27 mouse cellular contexts compared by ENCODE assay signal in the genomic region with DNA sequence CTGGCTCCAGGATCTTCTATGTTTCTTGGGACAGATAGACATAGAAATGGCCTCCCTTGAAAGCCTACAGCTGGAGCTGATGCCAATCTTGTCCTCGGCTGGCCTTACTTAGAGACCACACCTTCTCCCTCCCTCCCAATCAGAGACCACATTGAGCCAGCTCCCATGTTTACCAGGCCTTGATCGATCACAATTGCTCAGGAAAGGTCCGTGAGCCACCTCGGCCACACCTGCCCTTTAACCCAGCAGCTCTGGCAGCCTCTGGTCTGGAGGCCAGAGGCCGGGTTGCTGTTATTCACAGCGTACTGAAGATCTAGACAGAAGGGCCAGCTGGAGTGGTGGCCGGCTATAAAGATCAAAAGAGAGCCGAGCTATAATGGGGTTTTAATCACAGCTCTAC. TPM values are rescaled to one million over a fixed set of nuclear protein-coding genes. Genes with fewer than 3 reads are reported as not detected.
DNase-seq lines count a peak whose midpoint lies in the region; ATAC-seq and TF ChIP-seq lines count a peak whose summit lies in the region.
"Had no signal": no experiment of that assay in that cellular context is flagged by ENCODE, and none has a peak within 500 bp of the region (broad histone marks: within the 10 kb centered on the region; RNA-seq: fewer than 3 reads in every experiment).

No protein-coding gene starts in this region.

- H3K9me3 ChIP-seq in liver, embryonic 14.5 days (ENCODE audit: control insufficient read depth, low read length), result no peaks in the 10 kb centered on the region
- H3K9me3 ChIP-seq: embryonic facial prominence, embryonic 13.5 days; heart, embryonic 12.5 days; limb, embryonic 15.5 days; midbrain, embryonic 13.5 days; neural tube, embryonic 13.5 days had no signal

- no peak overlapping the region for H3K9ac ChIP-seq in liver, embryonic 14.5 days (replicated peaks)
- H3K9ac ChIP-seq: embryonic facial prominence, embryonic 13.5 days; heart, embryonic 12.5 days; hindbrain, embryonic 14.5 days; limb, embryonic 15.5 days; midbrain, embryonic 13.5 days; neural tube, embryonic 13.5 days had no signal

- ATAC-seq in liver, embryonic 14.5 days (ENCODE audit: insufficient read depth), result peak; percentile 66
- no peak for ATAC-seq in frontal cortex, adult (ENCODE audit: low TSS enrichment)
- ATAC-seq: activated CD4-positive, CD25-positive, alpha-beta regulatory T cell, adult 4 months; intestine, postnatal 0 days; midbrain, embryonic 13.5 days had no signal

- peak overlapping the region; percentile 26; the same call in 1 of the 2 replicates for H3K4me2 ChIP-seq in liver, embryonic 14.5 days (ENCODE audit: low read depth)
- H3K4me2 ChIP-seq: embryonic facial prominence, embryonic 13.5 days; heart, embryonic 12.5 days; hindbrain, embryonic 14.5 days; limb, embryonic 15.5 days; midbrain, embryonic 13.5 days; neural tube, embryonic 13.5 days had no signal

- peak overlapping the region; percentile 36; the same call in 1 of the 2 replicates for H3K4me3 ChIP-seq in brown adipose tissue, adult 24 weeks (ENCODE audit: insufficient read depth, low read depth, low read length)
- H3K4me3 ChIP-seq in liver, embryonic 14.5 days (ENCODE audit: insufficient read depth in 1 of 2, low read depth in 2 of 2, low read length in 2 of 2), result no peak overlapping the region
- H3K4me3 ChIP-seq: embryonic facial prominence, embryonic 13.5 days; heart, adult 2 months; heart, embryonic 12.5 days; limb, embryonic 15.5 days; midbrain, embryonic 13.5 days; neural tube, embryonic 13.5 days had no signal

- WGBS in liver, embryonic 14.5 days (ENCODE audit: insufficient replicate concordance), result 39% methylated on average over 8 of the region's 8 CpGs

- TF ChIP-seq CTCF in liver, embryonic 14.5 days (IDR thresholded peaks at IDR 0.05; ENCODE audit: low read depth), result no peak

- TF ChIP-seq EP300 in liver, embryonic 14.5 days (IDR thresholded peaks at IDR 0.05; ENCODE audit: low read depth), result no peak

- H3K4me1 ChIP-seq in brown adipose tissue, adult 24 weeks (ENCODE audit: control insufficient read depth, insufficient read depth, insufficient read length, low read length), result no peaks in the 10 kb centered on the region
- H3K4me1 ChIP-seq in liver, embryonic 14.5 days (replicated peaks; ENCODE audit: control insufficient read depth in 2 of 2, insufficient read depth in 2 of 2, low read length in 1 of 2), result peaks cover 0 to 5% of the 10 kb centered on the region in 2 experiments; a peak in 1 of 4 replicates
- H3K4me1 ChIP-seq: heart, embryonic 12.5 days; limb, embryonic 15.5 days; midbrain, embryonic 13.5 days had no signal

- H3K27ac ChIP-seq in brown adipose tissue, adult 24 weeks (replicated peaks; ENCODE audit: low read depth, low read length), result no peak overlapping the region
- no peak overlapping the region for H3K27ac ChIP-seq in liver, embryonic 14.5 days
- H3K27ac ChIP-seq: embryonic facial prominence, embryonic 13.5 days; heart, adult 2 months; hindbrain, embryonic 14.5 days; limb, embryonic 15.5 days; macrophage; midbrain, embryonic 13.5 days; neural tube, embryonic 13.5 days had no signal

- H3K36me3 ChIP-seq in liver, embryonic 14.5 days (replicated peaks; ENCODE audit: control insufficient read depth, insufficient read depth, low read depth), result no peaks in the 10 kb centered on the region
- H3K36me3 ChIP-seq: embryonic facial prominence, embryonic 13.5 days; heart, embryonic 12.5 days; limb, embryonic 15.5 days; midbrain, embryonic 13.5 days; neural tube, embryonic 13.5 days had no signal

- H3K27me3 ChIP-seq in liver, embryonic 14.5 days (ENCODE audit: control insufficient read depth, insufficient read depth, low read length), result no peaks in the 10 kb centered on the region
- H3K27me3 ChIP-seq: limb, embryonic 15.5 days; midbrain, embryonic 13.5 days had no signal

- peak; percentile 27 for DNase-seq in embryo, embryonic 11 days
- DNase-seq in liver, result peak; percentile 40
- DNase-seq in liver, embryonic 14.5 days (ENCODE audit: low read depth in 3 of 3, low spot score in 3 of 3), result peak in 1 of 3 experiments; percentile 16
- DNase-seq in retina, postnatal 1 day, result no peak
- DNase-seq in urinary bladder, postnatal 4 days (ENCODE audit: low spot score in 2 of 2), result no peak
- DNase-seq in frontal cortex, postnatal 36 days (ENCODE audit: low spot score in 2 of 2), result no peak
- DNase-seq: adrenal gland, adult 8-10 months; B cell, adult 2 months; cerebellum, adult 11-12 months; cerebellum, adult 9-11 months; heart, adult 2 months; heart, postnatal 4 days; kidney, adult 9 months; kidney, postnatal 10 days had no signal

RNA-seq across cellular contexts. Expression of gene Slc6a12, which starts 3.6 kb away (rescaled TPM):
- 0.71 and 1.6 TPM in 2 replicates for polyA plus RNA-seq in brown adipose tissue, adult 24 weeks (2012; ENCODE audit: insufficient read depth, insufficient read length, missing spikeins)
- polyA plus RNA-seq in liver, embryonic 14.5 days (2012; rRNA removed), result 1.3 and 2.1 TPM in 2 replicates
- polyA plus RNA-seq in liver, embryonic 14.5 days (2014; fragmentation: Nextera tagmentation; extraction: Ambion mirVana), result 2.0 and 2.1 TPM in 2 replicates
- polyA plus RNA-seq: activated CD4-positive, CD25-positive, alpha-beta regulatory T cell, adult 4 months; embryonic facial prominence, embryonic 13.5 days; heart, embryonic 12.5 days; heart, postnatal 0 days; lung, embryonic 16.5 days; macrophage had no signal

RNA-seq across cellular contexts. Expression of gene Slc6a13, which starts 46.4 kb away (rescaled TPM):
- 4.9 and 6.3 TPM in 2 replicates for polyA plus RNA-seq in brown adipose tissue, adult 24 weeks (2012; ENCODE audit: insufficient read depth, insufficient read length, missing spikeins)
- 14.9 and 17.2 TPM in 2 replicates for polyA plus RNA-seq in liver, embryonic 14.5 days (2012; rRNA removed)
- polyA plus RNA-seq in liver, embryonic 14.5 days (2014; fragmentation: Nextera tagmentation; extraction: Ambion mirVana), result 19.3 and 21.7 TPM in 2 replicates
- polyA plus RNA-seq: macrophage had no signal

Comparison
In these comparisons a context has a peak if more than half of its experiments do, and no peak if none do; other contexts are left out.
1. DNase-seq: peak in embryo, embryonic 11 days (single experiment) and liver (single experiment); none in retina, postnatal 1 day (single experiment), urinary bladder, postnatal 4 days (0 of 2) and frontal cortex, postnatal 36 days (0 of 2).